Mouse (Mus musculus): ENCODE data around the gene Vmn1r225. TPM values are rescaled to one million over a fixed set of nuclear protein-coding genes. Genes with fewer than 3 reads are reported as not detected.
"Not testable (repeated sequence)": the region's sequence is repeated elsewhere in the genome, so short reads cannot be mapped to it uniquely, and the experiment has no call there.

The Vmn1r225 gene
- not detected for total RNA-seq (2021)
- long read RNA-seq, experiment 1, result 0 reads
- long read RNA-seq, experiment 2, result 0 reads

GRCm38 (mm10) chr17:20497858-20498257, at the start of gene Vmn1r225:
Gene Vmn1r225, plus strand, starts transcription at chr17:20498158.
- no peak for TF ChIP-seq CTCF (conservative IDR thresholded peaks at IDR 0.05)
- Histone ChIP-seq H3K27ac (no peak within 1 kb of the TSS), H3K4me3 (no peak within 1 kb of the TSS)
- no peak for DNase-seq (ENCODE audit: low spot score in 2 of 2)

DNA sequence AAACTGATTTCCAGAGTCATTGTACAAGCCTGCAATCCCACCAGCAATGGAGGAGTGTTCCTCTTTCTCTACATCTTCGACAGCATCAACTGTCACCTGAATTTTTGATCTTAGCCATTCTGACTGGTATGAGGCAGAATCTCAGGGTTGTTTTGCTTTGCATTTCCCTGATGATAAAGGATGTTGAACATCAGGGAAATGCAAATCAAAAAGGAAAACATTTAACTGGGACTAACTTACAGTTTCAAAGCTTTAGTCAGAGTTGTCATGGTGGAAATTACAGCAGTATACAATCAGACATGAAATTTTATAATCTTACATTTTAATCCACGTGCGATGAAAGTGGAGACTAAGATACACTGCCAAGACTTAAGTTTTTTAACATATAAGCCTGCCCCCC, 24.6 kb upstream of the Vmn1r225 start:
- no peak overlapping the region for H3K4me3 ChIP-seq
- no peak overlapping the region for H3K27ac ChIP-seq
- TF ChIP-seq CTCF (conservative IDR thresholded peaks at IDR 0.05), result no peak
- DNase-seq (ENCODE audit: low spot score in 2 of 2), result no peak

DNA sequence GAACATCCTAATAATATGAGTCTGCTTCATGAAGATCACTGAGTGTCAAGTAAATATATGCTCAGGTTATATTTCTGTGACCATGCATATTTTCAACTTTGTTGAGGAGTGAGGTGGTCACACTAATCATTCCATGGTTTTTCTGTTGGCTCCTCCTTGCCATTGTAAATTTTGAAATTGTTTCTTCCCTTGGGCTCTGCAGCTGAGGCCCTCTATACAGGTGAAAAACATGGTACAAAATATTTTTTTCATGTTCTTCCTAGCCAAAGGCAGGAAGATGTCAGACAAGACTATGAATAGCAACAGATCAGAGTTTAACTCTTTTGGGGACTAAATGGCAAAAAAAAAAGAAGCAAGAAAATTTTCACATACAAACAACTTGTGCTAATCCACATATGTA, 16.7 kb upstream of the Vmn1r225 start, which contains the start of gene Vmn2r108:
Gene Vmn2r108, minus strand, starts transcription at position 101 of the 400 bp plus-strand sequence.
- TF ChIP-seq CTCF (conservative IDR thresholded peaks at IDR 0.05), result no peak
- DNase-seq (ENCODE audit: low spot score in 2 of 2), result no peak
- Histone ChIP-seq H3K27ac (no peak within 1 kb of the TSS), H3K4me3 (no peak within 1 kb of the TSS)

DNA sequence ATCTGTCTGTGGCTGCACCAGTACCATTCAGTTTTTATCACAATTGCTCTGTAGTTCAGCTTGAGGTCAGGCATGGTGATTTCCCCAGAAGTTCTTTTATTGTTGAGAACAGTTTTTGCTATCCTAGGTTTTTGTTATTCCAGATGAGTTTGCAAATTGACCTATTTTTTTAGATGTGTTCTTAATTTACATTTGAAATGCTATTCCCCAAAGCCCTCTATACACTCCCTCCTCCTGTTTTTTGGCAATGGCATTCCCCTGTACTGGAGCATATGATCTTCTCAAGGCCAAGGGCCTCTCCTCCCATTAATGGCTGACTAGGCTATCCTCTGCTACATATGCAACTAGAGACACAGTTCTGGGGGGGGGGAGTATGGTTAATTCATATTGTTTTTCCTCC, 10.3 kb downstream of the Vmn1r225 start:
- not testable (repeated sequence) for H3K4me3 ChIP-seq; H3K27ac ChIP-seq; DNase-seq (ENCODE audit: low spot score in 2 of 2)

Other genes starting within 250 kb of the Vmn1r225 start
- not detected for gene Vmn2r106, start 212.6 kb upstream of the Vmn1r225 start, total RNA-seq (2021)
- gene Vmn2r107, start 152.9 kb upstream of the Vmn1r225 start, total RNA-seq (2021), result not detected
- gene Vmn1r224, start 84.0 kb upstream of the Vmn1r225 start, total RNA-seq (2021), result not detected
- under 1 TPM in 1 of 2 experiments, not detected in 1; 0.05 TPM for gene Vmn2r108, start 16.8 kb upstream of the Vmn1r225 start, total RNA-seq (2021)
- not detected for gene Vmn2r109, start 66.6 kb downstream of the Vmn1r225 start, total RNA-seq (2021)
- not detected for gene Vmn2r110, start 98.3 kb downstream of the Vmn1r225 start, total RNA-seq (2021)
- gene Fpr-rs3, start 126.7 kb downstream of the Vmn1r225 start, total RNA-seq (2021), result not detected
- gene Vmn1r226, start 184.7 kb downstream of the Vmn1r225 start, total RNA-seq (2021), result not detected
- gene Vmn1r227, start 231.7 kb downstream of the Vmn1r225 start, total RNA-seq (2021), result not detected

Data from layer of hippocampus, adult 2 months (tissue).